Mouse (Mus musculus) thymus, postnatal 0 days (tissue): ENCODE measurements around the gene Iqcc. TPM values are rescaled to one million over a fixed set of nuclear protein-coding genes. Genes with fewer than 3 reads are reported as not detected.

ENCODE experiments used
- DNase-seq: peaks from one replicate; pipeline ENCODE4 v3.0.0-alpha.2; 2015; ENCODE audit warnings: low spot score
- polyA plus RNA-seq: library from polyadenylated mRNA; unstranded; fragments of >200 nt; fragmentation: Nextera tagmentation; extraction: Ambion mirVana; gene quantifications from 2 replicates; pipeline ENCODE4 v1.2.1, GENCODE M21; 2015

Gene Iqcc
- polyA plus RNA-seq, 1 experiment from 2014 or later = 39.5 TPM

GRCm38 (mm10) chr4:129580347-129580746, 38.6 kb downstream of the Iqcc start:
- DNase-seq = peak; percentile 64

GRCm38 (mm10) chr4:129578466-129578865, 40.4 kb downstream of the Iqcc start, which contains the start of gene Fam167b:
Fam167b (minus strand) TSS chr4:129578549.
- no peak for DNase-seq

GRCm38 (mm10) chr4:129577688-129578087, 41.2 kb downstream of the Iqcc start:
- no peak for DNase-seq

- peak; percentile 67 for DNase-seq
Measured at GRCm38 (mm10) chr4:129576863-129577491, 41.9 kb downstream of the Iqcc start.

- peak; percentile 95 for DNase-seq
Measured at GRCm38 (mm10) chr4:129575171-129575844, 43.6 kb downstream of the Iqcc start.

GRCm38 (mm10) chr4:129573430-129573829, 45.5 kb downstream of the Iqcc start, which contains the start of gene Lck:
Lck (minus strand) TSS chr4:129573641.
- DNase-seq = peak; percentile 90

GRCm38 (mm10) chr4:129573093-129573370, 45.9 kb downstream of the Iqcc start:
- no peak for DNase-seq

- no peak for DNase-seq
Measured at GRCm38 (mm10) chr4:129572236-129573092, 46.4 kb downstream of the Iqcc start.

GRCm38 (mm10) chr4:129571551-129572084, 47.3 kb downstream of the Iqcc start:
- DNase-seq = peak; percentile 33

GRCm38 (mm10) chr4:129570028-129570427, 48.9 kb downstream of the Iqcc start:
- DNase-seq = no peak

- DNase-seq = no peak
Measured at GRCm38 (mm10) chr4:129568366-129568765, 50.5 kb downstream of the Iqcc start.

GRCm38 (mm10) chr4:129565139-129565538, 53.8 kb downstream of the Iqcc start:
- DNase-seq = no peak

Other genes with a start within 250 kb of the Iqcc start
- gene Zbtb8a, start 241.0 kb downstream of the Iqcc start, polyA plus RNA-seq = 6.0 and 6.6 TPM in 2 replicates
- 1.7 and 1.8 TPM in 2 replicates for gene Zbtb8b, start 178.2 kb downstream of the Iqcc start, polyA plus RNA-seq
- gene Bsdc1, start 157.5 kb downstream of the Iqcc start, polyA plus RNA-seq = 18.4 and 19.1 TPM in 2 replicates
- 0.09 TPM in 1 of 2 replicates, not detected in the other for gene Tssk3, start 128.1 kb downstream of the Iqcc start, polyA plus RNA-seq
- 0.62 TPM in 1 of 2 replicates, not detected in the other for gene Fam229a, start 127.9 kb downstream of the Iqcc start, polyA plus RNA-seq
- 382 and 399 TPM in 2 replicates for gene Marcksl1, start 105.5 kb downstream of the Iqcc start, polyA plus RNA-seq
- gene Hdac1, start 76.4 kb downstream of the Iqcc start, polyA plus RNA-seq = 310 and 317 TPM in 2 replicates
- gene Lck, start 45.5 kb downstream of the Iqcc start, polyA plus RNA-seq = 1,471 and 1,532 TPM in 2 replicates
- 2.6 and 3.7 TPM in 2 replicates for gene Fam167b, start 40.5 kb downstream of the Iqcc start, polyA plus RNA-seq
- 325 and 333 TPM in 2 replicates for gene Eif3i, start 18.5 kb downstream of the Iqcc start, polyA plus RNA-seq
- 190 and 230 TPM in 2 replicates for gene Tmem234, start 18.4 kb downstream of the Iqcc start, polyA plus RNA-seq
- 3.0 and 3.3 TPM in 2 replicates for gene Dcdc2b, start 4.8 kb downstream of the Iqcc start, polyA plus RNA-seq
- 81.7 and 87.2 TPM in 2 replicates for gene Ccdc28b, start 4.8 kb upstream of the Iqcc start, polyA plus RNA-seq
- 57.4 and 64.5 TPM in 2 replicates for gene Txlna, start 22.0 kb upstream of the Iqcc start, polyA plus RNA-seq
- gene Kpna6, start 53.7 kb upstream of the Iqcc start, polyA plus RNA-seq = 8.9 and 11.6 TPM in 2 replicates
- gene Tmem39b, start 77.7 kb upstream of the Iqcc start, polyA plus RNA-seq = 7.7 and 9.2 TPM in 2 replicates
- gene Khdrbs1, start 123.2 kb upstream of the Iqcc start, polyA plus RNA-seq = 127 and 145 TPM in 2 replicates
- 526 and 559 TPM in 2 replicates for gene Ptp4a2, start 192.1 kb upstream of the Iqcc start, polyA plus RNA-seq